Mouse (Mus musculus) intestine, embryonic 14.5 days (tissue): ENCODE measurements around the gene Cst3. TPM values are rescaled to one million over a fixed set of nuclear protein-coding genes. Genes with fewer than 3 reads are reported as not detected.

Experiments used
- ATAC-seq: fragments of 200-750 bp; cut with Nextera tagmentation; replicated peaks from 2 replicates; pipeline ENCODE4 v1.8.0; 2017; ENCODE audit warnings: low read depth, moderate number of reproducible peaks, moderate TSS enrichment, moderate library complexity; ENCODE audit not compliant: low FRiP score, low TSS enrichment
- DNase-seq: peaks from one replicate; pipeline ENCODE4 v3.0.0-alpha.2; 2018; ENCODE audit warnings: low spot score
- H3K27ac ChIP-seq: fragments of 300-500 bp; sonication (generic); 2 replicates; pipeline ENCODE4 v1.5.1; 2014; ENCODE audit warnings: low read depth, mild to moderate bottlenecking, control low read depth
- H3K27me3 ChIP-seq: fragments of 300-500 bp; sonication (generic); replicated peaks from 2 replicates; pipeline ENCODE4 v1.6.1; 2014; ENCODE audit warnings: low read length, control low read depth; ENCODE audit not compliant: control insufficient read depth, insufficient read depth
- H3K36me3 ChIP-seq: fragments of 300-500 bp; sonication (generic); 2 replicates; pipeline ENCODE4 v1.6.1; 2014; ENCODE audit warnings: low read length, control low read depth; ENCODE audit not compliant: control insufficient read depth, insufficient read depth
- H3K4me1 ChIP-seq: fragments of 300-500 bp; sonication (generic); replicated peaks from 2 replicates; pipeline ENCODE4 v1.6.1; 2014; ENCODE audit warnings: low read length, control low read depth, mixed read lengths; ENCODE audit not compliant: control insufficient read depth, insufficient read depth
- H3K4me2 ChIP-seq: fragments of 300-500 bp; sonication (generic); 2 replicates; pipeline ENCODE4 v1.6.1; 2014; ENCODE audit warnings: low read length
- H3K4me3 ChIP-seq: fragments of 300-500 bp; sonication (generic); 2 replicates; pipeline ENCODE4 v1.5.1; 2014; ENCODE audit warnings: low read depth, low read length, control low read depth, mixed read lengths
- H3K9ac ChIP-seq: fragments of 300-500 bp; sonication (generic); 2 replicates; pipeline ENCODE4 v1.6.1; 2014; ENCODE audit warnings: mild to moderate bottlenecking, low read length
- H3K9me3 ChIP-seq: fragments of 300-500 bp; sonication (generic); 2 replicates; pipeline ENCODE4 v1.6.1; 2016; ENCODE audit warnings: low read length, control low read depth; ENCODE audit not compliant: control insufficient read depth
- WGBS: fragments of 180-500 bp; shearing (Covaris S2); extraction: QIAGEN DNeasy Blood & Tissue Kit; methylation state at CpG from one replicate; pipeline ENCODE4 v1.1.7; 2014; 5-methylcytosine and 5-hydroxymethylcytosine counted together
- polyA plus RNA-seq: library from polyadenylated mRNA; unstranded; fragments of >200 nt; fragmentation: Nextera tagmentation; extraction: Ambion mirVana; gene quantifications from 2 replicates; pipeline ENCODE4 v1.2.1, GENCODE M21; 2014

Cst3 gene
- polyA plus RNA-seq, 1 experiment from 2014 or later: 404 TPM

GRCm38 (mm10) chr2:148838075-148838777 lies 37.3 kb downstream of the Cst3 start:
- H3K4me3 ChIP-seq: no peak overlapping the region
- DNase-seq (no peak), ATAC-seq (no peak)
- no peaks in the 10 kb centered on the region for H3K4me1 ChIP-seq
- no peaks in the 10 kb centered on the region for H3K9me3 ChIP-seq
- H3K9ac ChIP-seq: no peak overlapping the region
- 87% methylated on average over 5 of the region's 5 CpGs for WGBS
- no peaks in the 10 kb centered on the region for H3K27me3 ChIP-seq
- no peaks in the 10 kb centered on the region for H3K36me3 ChIP-seq
- no peak overlapping the region for H3K27ac ChIP-seq
- no peak overlapping the region for H3K4me2 ChIP-seq

GRCm38 (mm10) chr2:148834912-148835311 lies 40.6 kb downstream of the Cst3 start, which contains the start of gene Cst9:
Gene Cst9 (plus strand): TSS chr2:148835147.
- Histone ChIP-seq H3K27me3 (no peaks in the 10 kb centered on the region), H3K4me1 (no peaks in the 10 kb centered on the region), H3K4me3 (no peak within 1 kb of the TSS), H3K4me2 (no peak within 1 kb of the TSS), H3K9me3 (no peaks in the 10 kb centered on the region), H3K9ac (no peak within 1 kb of the TSS), H3K36me3 (no peaks in the 10 kb centered on the region), H3K27ac (no peak within 1 kb of the TSS)
- no peak for ATAC-seq
- DNase-seq: no peak
- WGBS: 47% methylated on average over 4 of the region's 4 CpGs

- 21% methylated on average over 1 of the region's 1 CpGs for WGBS
- Histone ChIP-seq H3K36me3 (no peaks in the 10 kb centered on the region), H3K9me3 (no peaks in the 10 kb centered on the region), H3K27me3 (no peaks in the 10 kb centered on the region), H3K4me3 (no peak overlapping the region), H3K4me1 (no peaks in the 10 kb centered on the region), H3K27ac (no peak overlapping the region), H3K4me2 (no peak overlapping the region), H3K9ac (no peak overlapping the region)
- DNase-seq: no peak
- ATAC-seq: no peak
Observed at GRCm38 (mm10) chr2:148825986-148826385, 49.5 kb downstream of the Cst3 start.

Other genes starting within 250 kb of the Cst3 start
- gene Nxt1, start 203.1 kb downstream of the Cst3 start, polyA plus RNA-seq: 88.9 and 104 TPM in 2 replicates
- 17.9 and 21.6 TPM in 2 replicates for gene Gzf1, start 194.7 kb downstream of the Cst3 start, polyA plus RNA-seq
- gene Napb, start 143.2 kb downstream of the Cst3 start, polyA plus RNA-seq: 5.5 and 7.6 TPM in 2 replicates
- gene Cstl1, start 125.3 kb downstream of the Cst3 start, polyA plus RNA-seq: not detected in 2 replicates
- gene Cst11, start 104.2 kb downstream of the Cst3 start, polyA plus RNA-seq: not detected in 2 replicates
- gene 8030411F24Rik, start 93.7 kb downstream of the Cst3 start, polyA plus RNA-seq: not detected in 2 replicates
- gene Cst12, start 86.3 kb downstream of the Cst3 start, polyA plus RNA-seq: 0.36 and 0.49 TPM in 2 replicates
- not detected in 2 replicates for gene Cst8, start 76.9 kb downstream of the Cst3 start, polyA plus RNA-seq
- not detected in 2 replicates for gene Cst13, start 55.6 kb downstream of the Cst3 start, polyA plus RNA-seq
- gene Cst9, start 40.5 kb downstream of the Cst3 start, polyA plus RNA-seq: not detected in 2 replicates
- not detected in 2 replicates for gene 9230104L09Rik, start 10.7 kb downstream of the Cst3 start, polyA plus RNA-seq
- not detected in 2 replicates for gene Gm1330, start 127.6 kb upstream of the Cst3 start, polyA plus RNA-seq
- not detected in 2 replicates for gene Gm10750, start 141.5 kb upstream of the Cst3 start, polyA plus RNA-seq